Mouse (Mus musculus) midbrain, embryonic 13.5 days (tissue): ENCODE results near the gene Gm10053. TPM values are rescaled to one million over a fixed set of nuclear protein-coding genes. Genes with fewer than 3 reads are reported as not detected.

Source experiments
- ATAC-seq: fragments of 200-750 bp; cut with Nextera tagmentation; 2 replicates; pipeline ENCODE4 v1.8.0; 2017; ENCODE audit warnings: mild to moderate bottlenecking, moderate TSS enrichment, moderate library complexity
- H3K27ac ChIP-seq: fragments of 300-500 bp; sonication (generic); 2 replicates; pipeline ENCODE4 v1.5.1; 2015; ENCODE audit warnings: inconsistent platforms, mild to moderate bottlenecking, moderate library complexity
- H3K27me3 ChIP-seq: fragments of 300-500 bp; sonication (generic); 2 replicates; pipeline ENCODE4 v1.6.1; 2015; ENCODE audit warnings: mild to moderate bottlenecking, inconsistent platforms
- H3K36me3 ChIP-seq: fragments of 300-500 bp; sonication (generic); 2 replicates; pipeline ENCODE4 v1.6.1; 2015; ENCODE audit warnings: mild to moderate bottlenecking, inconsistent platforms
- H3K4me1 ChIP-seq: fragments of 300-500 bp; sonication (generic); replicated peaks from 2 replicates; pipeline ENCODE4 v1.6.1; 2015; ENCODE audit warnings: inconsistent platforms
- H3K4me2 ChIP-seq: fragments of 300-500 bp; sonication (generic); replicated peaks from 2 replicates; pipeline ENCODE4 v1.6.1; 2015; ENCODE audit warnings: moderate library complexity, mild to moderate bottlenecking, inconsistent platforms
- H3K4me3 ChIP-seq: fragments of 300-500 bp; sonication (generic); replicated peaks from 2 replicates; pipeline ENCODE4 v1.5.1; 2015; ENCODE audit warnings: mild to moderate bottlenecking, inconsistent platforms
- H3K9ac ChIP-seq: fragments of 300-500 bp; sonication (generic); replicated peaks from 2 replicates; pipeline ENCODE4 v1.6.1; 2015; ENCODE audit warnings: mild to moderate bottlenecking, inconsistent platforms
- H3K9me3 ChIP-seq: fragments of 300-500 bp; sonication (generic); 2 replicates; pipeline ENCODE4 v1.6.1; 2016; ENCODE audit warnings: mild to moderate bottlenecking, inconsistent platforms
- WGBS: fragments of 180-500 bp; shearing (Covaris S2); methylation state at CpG from one replicate; pipeline ENCODE4 v1.1.7; 2015; 5-methylcytosine and 5-hydroxymethylcytosine counted together
- polyA plus RNA-seq: library from polyadenylated mRNA; unstranded; fragments of >200 nt; fragmentation: Nextera tagmentation; extraction: Ambion mirVana; gene quantifications from 2 replicates; pipeline ENCODE4 v1.2.1, GENCODE M21; 2015

Gene Gm10053
- polyA plus RNA-seq, 1 experiment from 2014 or later = 227 TPM

- no peak overlapping the region for H3K4me3 ChIP-seq
- WGBS = 64% methylated on average over 4 of the region's 4 CpGs
- no peak overlapping the region for H3K9ac ChIP-seq
- no peak for ATAC-seq
- H3K27ac ChIP-seq = no peak overlapping the region
- no peak overlapping the region for H3K4me2 ChIP-seq
- peaks cover 2% of the 10 kb centered on the region; the same call in 1 of the 2 replicates for H3K9me3 ChIP-seq
- H3K27me3 ChIP-seq = peaks cover 8% of the 10 kb centered on the region; the same call in 1 of the 2 replicates
- no peaks in the 10 kb centered on the region for H3K36me3 ChIP-seq
- H3K4me1 ChIP-seq = no peaks in the 10 kb centered on the region
Observed at GRCm38 (mm10) chr19:24881237-24881636, 5.8 kb downstream of the Gm10053 start.

GRCm38 (mm10) chr19:24885504-24885903 is 10.0 kb downstream of the Gm10053 start:
- Histone ChIP-seq H3K27ac (no peak overlapping the region), H3K9ac (no peak overlapping the region), H3K36me3 (no peaks in the 10 kb centered on the region), H3K27me3 (peaks cover 15% of the 10 kb centered on the region; the same call in 1 of the 2 replicates), H3K4me2 (no peak overlapping the region), H3K9me3 (no peaks in the 10 kb centered on the region), H3K4me1 (no peaks in the 10 kb centered on the region), H3K4me3 (no peak overlapping the region)
- WGBS = 17% methylated on average over 5 of the region's 5 CpGs
- peak; percentile 70 for ATAC-seq

- Histone ChIP-seq H3K27ac (no peak overlapping the region), H3K9me3 (no peaks in the 10 kb centered on the region), H3K9ac (no peak overlapping the region), H3K4me1 (no peaks in the 10 kb centered on the region), H3K36me3 (no peaks in the 10 kb centered on the region), H3K4me2 (no peak overlapping the region), H3K27me3 (peaks cover 15% of the 10 kb centered on the region; the same call in 1 of the 2 replicates), H3K4me3 (no peak overlapping the region)
- no peak for ATAC-seq
- WGBS = 90% methylated on average over 3 of the region's 3 CpGs
Observed at GRCm38 (mm10) chr19:24886888-24887287, 11.4 kb downstream of the Gm10053 start.

GRCm38 (mm10) chr19:24896536-24896935 is 21.1 kb downstream of the Gm10053 start:
- no peaks in the 10 kb centered on the region for H3K36me3 ChIP-seq
- no peak overlapping the region for H3K9ac ChIP-seq
- H3K9me3 ChIP-seq = no peaks in the 10 kb centered on the region
- no peak for ATAC-seq
- WGBS = 26% methylated on average over 4 of the region's 4 CpGs
- H3K27ac ChIP-seq = no peak overlapping the region
- H3K4me1 ChIP-seq = peaks cover 31% of the 10 kb centered on the region
- peaks cover 67% of the 10 kb centered on the region for H3K27me3 ChIP-seq
- H3K4me2 ChIP-seq = no peak overlapping the region
- H3K4me3 ChIP-seq = no peak overlapping the region

- peak; percentile 37; the same call in 1 of the 2 replicates for ATAC-seq
- peak overlapping the region; percentile 21 for H3K4me3 ChIP-seq
Observed at GRCm38 (mm10) chr19:24897006-24897895, 21.8 kb downstream of the Gm10053 start.

GRCm38 (mm10) chr19:24897896-24898736 is 22.6 kb downstream of the Gm10053 start:
- H3K4me2 ChIP-seq = no peak overlapping the region; the same call in 1 of the 2 replicates
- no peak overlapping the region for H3K9ac ChIP-seq
- H3K27ac ChIP-seq = no peak overlapping the region
- H3K4me1 ChIP-seq = peaks cover 31% of the 10 kb centered on the region
- no peak for ATAC-seq
- H3K27me3 ChIP-seq = peaks cover 77% of the 10 kb centered on the region
- peak overlapping the region; percentile 21 for H3K4me3 ChIP-seq
- H3K36me3 ChIP-seq = no peaks in the 10 kb centered on the region
- H3K9me3 ChIP-seq = no peaks in the 10 kb centered on the region
- WGBS = 1% methylated on average over 20 of the region's 20 CpGs

More at GRCm38 (mm10) chr19:24897006-24897895, 21.8 kb downstream of the Gm10053 start:
- no peak overlapping the region for H3K9ac ChIP-seq
- H3K9me3 ChIP-seq = no peaks in the 10 kb centered on the region
- peaks cover 31% of the 10 kb centered on the region for H3K4me1 ChIP-seq
- H3K27ac ChIP-seq = no peak overlapping the region
- H3K36me3 ChIP-seq = no peaks in the 10 kb centered on the region
- peak overlapping the region; percentile 36 for H3K4me2 ChIP-seq
- WGBS = 1% methylated on average over 57 of the region's 57 CpGs
- peaks cover 74% of the 10 kb centered on the region for H3K27me3 ChIP-seq

- Histone ChIP-seq H3K27ac (no peak overlapping the region), H3K36me3 (no peaks in the 10 kb centered on the region), H3K4me2 (peak overlapping the region; percentile 82), H3K4me1 (peaks cover 31% of the 10 kb centered on the region), H3K4me3 (peak overlapping the region; percentile 45), H3K9ac (no peak overlapping the region), H3K27me3 (peaks cover 83% of the 10 kb centered on the region), H3K9me3 (no peaks in the 10 kb centered on the region)
- ATAC-seq = no peak; the same call in 1 of the 2 replicates
- 2% methylated on average over 34 of the region's 34 CpGs for WGBS
Observed at GRCm38 (mm10) chr19:24898737-24899577, 23.5 kb downstream of the Gm10053 start.

GRCm38 (mm10) chr19:24899578-24900544 is 24.4 kb downstream of the Gm10053 start:
- H3K4me2 ChIP-seq = peak overlapping the region; percentile 82

GRCm38 (mm10) chr19:24900581-24901220 is 25.2 kb downstream of the Gm10053 start, which contains the start of gene Foxd4:
Gene Foxd4 (minus strand): TSS chr19:24901197.
- Histone ChIP-seq H3K4me1 (peaks cover 31% of the 10 kb centered on the region), H3K27me3 (peaks cover 87% of the 10 kb centered on the region), H3K27ac (no peak within 1 kb of the TSS), H3K36me3 (no peaks in the 10 kb centered on the region), H3K4me3 (peak within 1 kb of the TSS; percentile 45), H3K9me3 (no peaks in the 10 kb centered on the region), H3K4me2 (peak within 1 kb of the TSS; percentile 82), H3K9ac (peak within 1 kb of the TSS; percentile 37)
- 1% methylated on average over 27 of the region's 27 CpGs for WGBS
- ATAC-seq = no peak

More at GRCm38 (mm10) chr19:24899578-24900544, 24.4 kb downstream of the Gm10053 start:
- H3K27me3 ChIP-seq = peaks cover 91% of the 10 kb centered on the region
- no peak overlapping the region for H3K27ac ChIP-seq
- H3K9me3 ChIP-seq = no peaks in the 10 kb centered on the region
- peak; percentile 72 for ATAC-seq
- H3K9ac ChIP-seq = peak overlapping the region; percentile 37
- WGBS = under 1% methylated on average over 78 of the region's 84 CpGs
- H3K36me3 ChIP-seq = no peaks in the 10 kb centered on the region
- H3K4me1 ChIP-seq = peaks cover 31% of the 10 kb centered on the region
- H3K4me3 ChIP-seq = peak overlapping the region; percentile 45

- Histone ChIP-seq H3K36me3 (no peaks in the 10 kb centered on the region), H3K4me1 (peaks cover 31% of the 10 kb centered on the region), H3K27ac (no peak overlapping the region), H3K4me2 (no peak overlapping the region), H3K4me3 (no peak overlapping the region), H3K9ac (no peak overlapping the region), H3K9me3 (no peaks in the 10 kb centered on the region), H3K27me3 (peaks cover 78% of the 10 kb centered on the region)
- WGBS = 3% methylated on average over 3 of the region's 3 CpGs
- no peak for ATAC-seq
Observed at GRCm38 (mm10) chr19:24901666-24902065, 26.2 kb downstream of the Gm10053 start.
